Mouse (Mus musculus): ENCODE data around the gene Thumpd3. TPM values are rescaled to one million over a fixed set of nuclear protein-coding genes. Genes with fewer than 3 reads are reported as not detected.
A peak's percentile ranks its signal among the peaks of the same experiment; 100 is the strongest.

Gene Thumpd3
- polyA plus RNA-seq, 1 experiment from 2014 or later, result 50.4 TPM

- Histone ChIP-seq H3K4me3 (ENCODE audit: low read depth, low read length) (no peak overlapping the region), H3K4me2 (ENCODE audit: low read depth) (no peak overlapping the region), H3K36me3 (ENCODE audit: control insufficient read depth, insufficient read depth, low read length) (no peaks in the 10 kb centered on the region), H3K27ac (ENCODE audit: low read depth, low read length) (no peak overlapping the region), H3K9ac (ENCODE audit: low read length) (no peak overlapping the region), H3K27me3 (ENCODE audit: control insufficient read depth, insufficient read depth, low read length) (no peaks in the 10 kb centered on the region), H3K9me3 (ENCODE audit: control insufficient read depth, low read length) (no peaks in the 10 kb centered on the region), H3K4me1 (ENCODE audit: control insufficient read depth, insufficient read depth, low read length) (0 out of 2 replicates have a peak, but pooled peaks cover 2% of the 10 kb centered on the region)
- 67% methylated on average over 3 of the region's 3 CpGs for WGBS
- DNase-seq (ENCODE audit: low spot score), result no peak
- no peak for ATAC-seq (ENCODE audit: insufficient read depth, low FRiP score, low TSS enrichment)
Measured at GRCm38 (mm10) chr6:113032121-113032520, 13.9 kb upstream of the Thumpd3 start.

- no peak overlapping the region for H3K4me3 ChIP-seq (ENCODE audit: low read depth, low read length)
Measured at GRCm38 (mm10) chr6:113033185-113033584, 12.8 kb upstream of the Thumpd3 start.

GRCm38 (mm10) chr6:113034466-113034865, 11.6 kb upstream of the Thumpd3 start:
- Histone ChIP-seq H3K9ac (ENCODE audit: low read length) (no peak overlapping the region), H3K4me2 (ENCODE audit: low read depth) (no peak overlapping the region), H3K9me3 (ENCODE audit: control insufficient read depth, low read length) (no peaks in the 10 kb centered on the region), H3K36me3 (ENCODE audit: control insufficient read depth, insufficient read depth, low read length) (no peaks in the 10 kb centered on the region), H3K27me3 (ENCODE audit: control insufficient read depth, insufficient read depth, low read length) (no peaks in the 10 kb centered on the region), H3K4me1 (ENCODE audit: control insufficient read depth, insufficient read depth, low read length) (peaks cover 3% of the 10 kb centered on the region; the same call in 1 of the 2 replicates), H3K27ac (ENCODE audit: low read depth, low read length) (no peak overlapping the region), H3K4me3 (ENCODE audit: low read depth, low read length) (no peak overlapping the region)
- ATAC-seq (ENCODE audit: insufficient read depth, low FRiP score, low TSS enrichment) (no peak), DNase-seq (ENCODE audit: low spot score) (no peak)
- 88% methylated on average over 6 of the region's 6 CpGs for WGBS

More at GRCm38 (mm10) chr6:113033185-113033584, 12.8 kb upstream of the Thumpd3 start:
- Histone ChIP-seq H3K9ac (ENCODE audit: low read length) (no peak overlapping the region), H3K36me3 (ENCODE audit: control insufficient read depth, insufficient read depth, low read length) (no peaks in the 10 kb centered on the region), H3K9me3 (ENCODE audit: control insufficient read depth, low read length) (no peaks in the 10 kb centered on the region), H3K4me1 (ENCODE audit: control insufficient read depth, insufficient read depth, low read length) (peaks cover 3% of the 10 kb centered on the region; the same call in 1 of the 2 replicates), H3K4me2 (ENCODE audit: low read depth) (no peak overlapping the region), H3K27ac (ENCODE audit: low read depth, low read length) (no peak overlapping the region), H3K27me3 (ENCODE audit: control insufficient read depth, insufficient read depth, low read length) (no peaks in the 10 kb centered on the region)
- DNase-seq (ENCODE audit: low spot score) (no peak), ATAC-seq (ENCODE audit: insufficient read depth, low FRiP score, low TSS enrichment) (no peak)
- 91% methylated on average over 2 of the region's 2 CpGs for WGBS

- WGBS, result 62% methylated on average over 4 of the region's 4 CpGs
- ATAC-seq (ENCODE audit: insufficient read depth, low FRiP score, low TSS enrichment), result no peak
- H3K4me1 ChIP-seq (ENCODE audit: control insufficient read depth, insufficient read depth, low read length), result peaks cover 3% of the 10 kb centered on the region; the same call in 1 of the 2 replicates
Measured at GRCm38 (mm10) chr6:113036463-113037175, 9.4 kb upstream of the Thumpd3 start.

GRCm38 (mm10) chr6:113037946-113038734, 7.9 kb upstream of the Thumpd3 start:
- H3K27me3 ChIP-seq (ENCODE audit: control insufficient read depth, insufficient read depth, low read length), result no peaks in the 10 kb centered on the region
- H3K4me2 ChIP-seq (ENCODE audit: low read depth), result peak overlapping the region; percentile 38
- 0 out of 2 replicates have a peak, but pooled peaks have one; percentile 48 for ATAC-seq (ENCODE audit: insufficient read depth, low FRiP score, low TSS enrichment)
- H3K9me3 ChIP-seq (ENCODE audit: control insufficient read depth, low read length), result no peaks in the 10 kb centered on the region
- peak; percentile 68 for DNase-seq (ENCODE audit: low spot score)
- H3K36me3 ChIP-seq (ENCODE audit: control insufficient read depth, insufficient read depth, low read length), result no peaks in the 10 kb centered on the region
- peaks cover 3% of the 10 kb centered on the region; the same call in 1 of the 2 replicates for H3K4me1 ChIP-seq (ENCODE audit: control insufficient read depth, insufficient read depth, low read length)
- WGBS, result 7% methylated on average over 19 of the region's 19 CpGs
- peak overlapping the region; percentile 4; the same call in 1 of the 2 replicates for H3K4me3 ChIP-seq (ENCODE audit: low read depth, low read length)
- H3K9ac ChIP-seq (ENCODE audit: low read length), result peak overlapping the region; percentile 43; the same call in 1 of the 2 replicates
- 0 out of 2 replicates have a peak overlapping the region, but pooled peaks have one; percentile 34 for H3K27ac ChIP-seq (ENCODE audit: low read depth, low read length)

More at GRCm38 (mm10) chr6:113036463-113037175, 9.4 kb upstream of the Thumpd3 start:
- Histone ChIP-seq H3K36me3 (ENCODE audit: control insufficient read depth, insufficient read depth, low read length) (no peaks in the 10 kb centered on the region), H3K4me2 (ENCODE audit: low read depth) (no peak overlapping the region), H3K27me3 (ENCODE audit: control insufficient read depth, insufficient read depth, low read length) (no peaks in the 10 kb centered on the region), H3K9me3 (ENCODE audit: control insufficient read depth, low read length) (no peaks in the 10 kb centered on the region), H3K27ac (ENCODE audit: low read depth, low read length) (no peak overlapping the region), H3K9ac (ENCODE audit: low read length) (no peak overlapping the region), H3K4me3 (ENCODE audit: low read depth, low read length) (no peak overlapping the region)
- no peak for DNase-seq (ENCODE audit: low spot score)

- DNase-seq (ENCODE audit: low spot score), result no peak
- Histone ChIP-seq H3K9ac (ENCODE audit: low read length) (no peak overlapping the region), H3K4me3 (ENCODE audit: low read depth, low read length) (no peak overlapping the region), H3K4me2 (ENCODE audit: low read depth) (peak overlapping the region; percentile 38), H3K4me1 (ENCODE audit: control insufficient read depth, insufficient read depth, low read length) (peaks cover 3% of the 10 kb centered on the region; the same call in 1 of the 2 replicates), H3K9me3 (ENCODE audit: control insufficient read depth, low read length) (no peaks in the 10 kb centered on the region), H3K27ac (ENCODE audit: low read depth, low read length) (no peak overlapping the region), H3K36me3 (ENCODE audit: control insufficient read depth, insufficient read depth, low read length) (no peaks in the 10 kb centered on the region), H3K27me3 (ENCODE audit: control insufficient read depth, insufficient read depth, low read length) (no peaks in the 10 kb centered on the region)
- ATAC-seq (ENCODE audit: insufficient read depth, low FRiP score, low TSS enrichment), result no peak
- 35% methylated on average over 5 of the region's 5 CpGs for WGBS
Measured at GRCm38 (mm10) chr6:113038735-113039058, 7.3 kb upstream of the Thumpd3 start.

GRCm38 (mm10) chr6:113040319-113040718, 5.7 kb upstream of the Thumpd3 start:
- no peak overlapping the region for H3K9ac ChIP-seq (ENCODE audit: low read length)
- peaks cover 3% of the 10 kb centered on the region; the same call in 1 of the 2 replicates for H3K4me1 ChIP-seq (ENCODE audit: control insufficient read depth, insufficient read depth, low read length)
- H3K27me3 ChIP-seq (ENCODE audit: control insufficient read depth, insufficient read depth, low read length), result no peaks in the 10 kb centered on the region
- no peaks in the 10 kb centered on the region for H3K36me3 ChIP-seq (ENCODE audit: control insufficient read depth, insufficient read depth, low read length)
- WGBS, result 89% methylated on average over 2 of the region's 2 CpGs
- no peaks in the 10 kb centered on the region for H3K9me3 ChIP-seq (ENCODE audit: control insufficient read depth, low read length)
- H3K27ac ChIP-seq (ENCODE audit: low read depth, low read length), result no peak overlapping the region
- no peak overlapping the region for H3K4me2 ChIP-seq (ENCODE audit: low read depth)
- H3K4me3 ChIP-seq (ENCODE audit: low read depth, low read length), result no peak overlapping the region
- ATAC-seq (ENCODE audit: insufficient read depth, low FRiP score, low TSS enrichment) (no peak), DNase-seq (ENCODE audit: low spot score) (no peak)

GRCm38 (mm10) chr6:113041215-113041990, 4.6 kb upstream of the Thumpd3 start:
- no peaks in the 10 kb centered on the region for H3K9me3 ChIP-seq (ENCODE audit: control insufficient read depth, low read length)
- ATAC-seq (ENCODE audit: insufficient read depth, low FRiP score, low TSS enrichment), result no peak
- H3K27me3 ChIP-seq (ENCODE audit: control insufficient read depth, insufficient read depth, low read length), result no peaks in the 10 kb centered on the region
- no peak overlapping the region for H3K9ac ChIP-seq (ENCODE audit: low read length)
- 89% methylated on average over 11 of the region's 11 CpGs for WGBS
- no peaks in the 10 kb centered on the region for H3K36me3 ChIP-seq (ENCODE audit: control insufficient read depth, insufficient read depth, low read length)
- H3K4me1 ChIP-seq (ENCODE audit: control insufficient read depth, insufficient read depth, low read length), result peaks cover 3% of the 10 kb centered on the region; the same call in 1 of the 2 replicates
- no peak overlapping the region for H3K4me3 ChIP-seq (ENCODE audit: low read depth, low read length)
- no peak for DNase-seq (ENCODE audit: low spot score)
- H3K27ac ChIP-seq (ENCODE audit: low read depth, low read length), result no peak overlapping the region
- no peak overlapping the region for H3K4me2 ChIP-seq (ENCODE audit: low read depth)

All from neural tube, embryonic 11.5 days (tissue).